Mouse (Mus musculus): Measurements from ENCODE around the gene Acy3.
"Not testable (repeated sequence)": the region's sequence is repeated elsewhere in the genome, so short reads cannot be mapped to it uniquely, and the experiment has no call there.

The Acy3 gene

GRCm38 (mm10) chr19:4003112-4003511, 16.7 kb downstream of the Acy3 start, which contains the start of gene Doc2g:
Gene Doc2g, plus strand, starts transcription at chr19:4003313.
- DNase-seq (ENCODE audit: low spot score in 2 of 2), result no peak

DNA sequence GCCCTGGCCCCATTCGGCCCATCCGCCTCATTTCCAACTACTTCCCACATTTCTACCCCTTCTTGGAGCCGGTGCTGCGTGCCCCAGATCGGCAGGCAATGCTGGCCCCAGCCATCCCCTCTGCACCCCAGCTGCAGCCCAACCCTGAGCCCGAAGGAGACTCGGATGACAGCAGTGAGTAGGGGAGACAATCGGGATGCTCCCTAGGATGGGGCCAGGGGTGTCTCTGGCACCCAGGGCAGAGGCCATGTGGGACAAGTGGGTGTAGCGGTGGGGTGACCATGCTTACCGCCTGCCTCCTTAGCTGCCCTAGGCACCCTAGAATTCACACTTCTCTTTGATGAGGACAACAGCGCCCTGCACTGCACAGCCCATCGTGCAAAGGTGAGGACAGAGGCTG, 17.3 kb downstream of the Acy3 start:
- no peak for DNase-seq (ENCODE audit: low spot score in 2 of 2)

GRCm38 (mm10) chr19:4004331-4004730, 18.0 kb downstream of the Acy3 start:
- DNase-seq (ENCODE audit: low spot score in 2 of 2), result no peak

GRCm38 (mm10) chr19:4005091-4005490, 18.7 kb downstream of the Acy3 start:
- DNase-seq (ENCODE audit: low spot score in 2 of 2), result no peak

DNA sequence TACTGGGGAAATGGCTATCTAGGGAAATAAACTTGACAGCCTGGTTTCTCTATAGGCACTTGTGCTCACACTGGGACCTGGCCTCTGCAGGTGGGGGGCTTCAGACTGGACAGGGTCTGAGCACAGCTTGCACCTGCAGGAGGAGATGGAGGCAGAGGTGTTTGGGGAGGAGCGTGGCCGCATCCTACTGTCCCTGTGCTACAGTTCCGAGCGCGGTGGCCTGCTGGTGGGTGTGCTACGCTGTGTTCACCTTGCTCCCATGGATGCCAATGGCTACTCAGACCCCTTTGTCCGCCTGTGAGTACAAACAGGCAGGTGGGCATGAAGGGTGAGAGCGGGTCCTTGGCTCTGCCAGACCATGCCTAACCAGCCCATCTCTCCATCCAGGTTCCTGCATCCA, 19.6 kb downstream of the Acy3 start:
- DNase-seq (ENCODE audit: low spot score in 2 of 2), result no peak

DNA sequence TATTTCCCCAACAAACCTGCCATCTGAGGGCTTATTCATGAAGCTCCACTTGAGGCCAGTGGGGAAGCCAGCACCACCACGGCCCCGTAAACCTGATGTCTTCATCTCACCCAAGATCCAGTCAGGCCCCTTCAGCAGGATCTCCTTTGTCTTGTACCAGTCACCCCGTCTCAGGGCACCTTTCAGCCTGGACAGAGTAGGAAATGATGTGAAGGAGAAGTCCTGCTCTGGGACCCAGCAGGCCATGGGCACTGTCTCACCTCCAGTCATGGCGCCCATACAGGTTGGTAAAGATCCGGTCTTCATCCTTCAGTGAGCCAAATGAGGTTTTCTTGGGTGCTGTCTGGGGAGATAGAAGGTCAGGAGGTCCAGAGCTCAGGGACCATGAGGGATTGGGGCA, 24.7 kb downstream of the Acy3 start:
- no peak for DNase-seq (ENCODE audit: low spot score in 2 of 2)

DNA sequence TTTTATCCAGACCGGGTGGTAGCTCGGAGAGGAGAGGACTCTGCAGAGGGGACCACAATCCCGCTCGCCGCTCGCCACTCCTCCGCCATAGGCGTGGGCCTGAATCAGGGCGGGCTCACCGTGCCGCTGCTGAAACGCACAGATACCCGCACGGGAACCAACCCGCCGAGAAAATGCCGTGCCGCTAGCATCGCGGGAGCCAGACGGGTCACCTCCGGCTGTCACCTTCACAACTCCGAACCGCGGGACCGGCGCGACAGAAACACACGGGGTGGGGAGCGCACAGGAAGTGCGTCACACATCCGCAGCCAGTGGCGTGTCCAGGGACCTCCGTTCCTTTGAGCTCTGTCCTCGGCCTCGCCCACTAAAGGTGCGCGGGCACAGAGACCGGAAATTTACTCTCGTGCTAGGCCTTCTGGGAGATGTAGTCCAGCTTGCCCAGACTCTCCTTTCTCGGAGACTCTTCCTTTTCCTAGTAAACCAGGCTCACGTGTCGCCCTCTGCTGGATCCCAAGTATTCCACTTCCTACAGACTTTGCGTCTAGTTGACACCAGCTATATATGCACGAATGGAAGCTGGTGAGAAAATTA, 26.2 kb downstream of the Acy3 start, which contains the start of gene Ndufv1:
Gene Ndufv1 (minus strand): TSS at position 375 of the 591 bp plus-strand sequence.
- peak; percentile 94 to 95 for DNase-seq (ENCODE audit: low spot score in 2 of 2)

- DNase-seq (ENCODE audit: low spot score in 2 of 2), result no peak
These were observed 26.7 kb downstream of the Acy3 start for GRCm38 (mm10) chr19:4013066-4013465.

DNA sequence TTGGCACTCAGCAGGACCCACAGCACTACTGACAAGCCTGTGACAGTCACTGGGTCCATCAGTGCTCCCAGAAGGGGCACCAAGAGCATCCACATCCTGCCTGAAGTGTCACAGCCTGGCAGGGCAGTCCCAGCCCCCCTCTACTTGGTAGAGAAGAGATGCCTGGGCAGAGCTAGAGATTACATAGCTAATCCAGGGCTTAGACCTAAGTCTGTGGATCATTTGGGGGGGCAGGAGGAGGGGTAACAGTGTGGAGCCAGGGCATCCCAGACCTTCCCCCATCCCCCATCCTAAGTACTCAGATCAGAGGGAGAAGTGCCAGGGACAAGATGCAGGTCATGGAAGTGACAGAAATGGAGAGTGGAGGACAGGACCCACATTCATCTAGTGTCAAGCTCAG, 28.4 kb downstream of the Acy3 start:
- DNase-seq (ENCODE audit: low spot score in 2 of 2), result no peak

GRCm38 (mm10) chr19:4015635-4016034, 29.3 kb downstream of the Acy3 start:
- DNase-seq (ENCODE audit: low spot score in 2 of 2), result no peak

DNA sequence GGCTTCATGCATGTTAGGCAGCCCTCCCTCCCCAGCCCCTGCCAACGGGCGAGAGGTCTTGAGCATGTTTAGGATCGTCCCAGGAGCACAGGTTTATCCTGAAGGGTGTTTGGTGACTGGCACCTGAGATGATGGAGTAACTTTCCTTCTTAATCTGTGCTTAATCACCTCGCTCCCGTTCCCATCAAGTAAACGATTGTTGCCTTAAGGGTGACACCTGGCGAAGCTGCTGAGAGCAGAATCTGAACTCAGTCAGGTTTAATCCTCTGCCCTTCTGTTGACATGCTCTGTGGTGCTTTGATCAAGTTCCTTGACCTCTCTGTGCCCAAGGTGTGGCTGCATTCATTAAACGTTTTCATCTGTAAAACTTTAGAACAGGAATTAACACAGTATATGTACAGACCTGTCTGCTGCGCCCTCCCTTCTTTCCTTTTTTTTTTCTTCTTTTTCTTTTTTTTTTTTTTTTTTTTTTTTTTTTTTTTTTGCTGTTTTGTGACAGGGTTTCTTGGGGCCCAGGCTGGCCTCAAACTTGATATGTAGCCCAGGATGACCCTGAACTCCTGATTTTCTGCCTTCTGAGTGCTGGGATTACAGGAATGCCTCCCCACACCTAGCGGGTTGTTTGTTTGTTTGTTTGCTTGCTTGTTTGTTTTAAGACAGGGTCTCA, 31.7 kb downstream of the Acy3 start:
- no peak for DNase-seq (ENCODE audit: low spot score in 2 of 2)

- peak; percentile 63 to 73 for DNase-seq (ENCODE audit: low spot score in 2 of 2)
These were observed 32.6 kb downstream of the Acy3 start for GRCm38 (mm10) chr19:4018743-4019583.

- DNase-seq (ENCODE audit: low spot score in 2 of 2), result no peak
These were observed 36.8 kb downstream of the Acy3 start for GRCm38 (mm10) chr19:4023185-4023584.

DNA sequence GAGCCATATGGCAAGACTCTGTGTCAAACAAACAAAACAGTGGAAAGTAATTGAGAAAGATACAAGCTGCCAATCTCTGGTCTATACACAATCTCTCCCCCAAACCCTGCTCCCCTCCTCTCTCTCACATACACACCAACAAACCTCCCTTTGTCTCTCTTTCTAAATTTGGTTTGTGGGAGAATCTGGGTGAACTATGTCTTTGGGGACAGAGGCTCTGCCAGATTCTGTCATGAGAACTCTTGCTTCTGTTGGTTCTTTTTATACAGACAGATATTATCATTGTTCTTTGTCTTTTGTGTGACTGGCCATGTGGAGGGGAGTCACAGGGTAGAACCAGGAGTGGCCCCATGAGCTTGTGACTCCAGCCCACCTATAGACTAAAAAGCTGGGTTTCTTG, 41.2 kb downstream of the Acy3 start:
- no peak for DNase-seq (ENCODE audit: low spot score in 2 of 2)

GRCm38 (mm10) chr19:4032668-4033067, 46.3 kb downstream of the Acy3 start:
- DNase-seq (ENCODE audit: low spot score in 2 of 2), result no peak

DNA sequence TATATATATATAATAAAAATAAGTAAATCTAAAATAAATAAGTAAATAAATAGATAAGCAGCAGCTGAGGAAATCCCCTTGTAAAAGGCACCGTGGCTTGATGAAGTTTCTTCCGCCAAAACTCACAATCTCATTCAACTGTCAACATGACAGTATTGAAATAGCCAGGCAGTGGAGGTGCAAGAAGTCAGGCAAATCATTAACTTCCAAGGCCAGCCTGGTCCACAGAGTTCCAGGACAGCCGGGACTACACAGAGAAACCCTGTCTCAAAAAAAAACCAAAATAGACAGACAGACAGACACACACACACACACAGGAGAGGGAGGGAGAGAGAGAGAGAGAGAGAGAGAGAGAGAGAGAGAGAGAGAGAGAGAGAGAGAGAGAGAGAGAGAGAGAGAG, 46.9 kb downstream of the Acy3 start:
- DNase-seq (ENCODE audit: low spot score in 2 of 2), result no peak

DNA sequence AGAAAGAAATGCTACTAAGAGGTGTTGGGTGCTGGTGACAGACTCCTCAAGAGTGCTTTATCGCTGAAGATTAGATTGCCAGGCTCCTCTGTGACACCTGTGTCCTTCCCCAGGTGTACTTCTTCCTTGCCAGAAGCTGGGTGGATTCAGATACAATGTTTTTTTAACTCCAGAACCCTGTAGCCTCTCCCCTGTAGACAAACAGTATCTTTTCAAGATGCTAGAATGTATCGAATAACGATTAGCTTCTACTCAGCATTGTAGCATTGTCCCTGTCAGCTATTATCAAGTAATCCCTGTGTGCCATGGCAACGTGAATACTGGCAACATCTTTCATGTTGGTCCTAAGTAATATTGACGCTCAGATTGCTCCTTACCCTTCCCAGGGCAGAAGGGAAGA, 47.4 kb downstream of the Acy3 start:
- DNase-seq (ENCODE audit: low spot score in 2 of 2), result no peak

DNA sequence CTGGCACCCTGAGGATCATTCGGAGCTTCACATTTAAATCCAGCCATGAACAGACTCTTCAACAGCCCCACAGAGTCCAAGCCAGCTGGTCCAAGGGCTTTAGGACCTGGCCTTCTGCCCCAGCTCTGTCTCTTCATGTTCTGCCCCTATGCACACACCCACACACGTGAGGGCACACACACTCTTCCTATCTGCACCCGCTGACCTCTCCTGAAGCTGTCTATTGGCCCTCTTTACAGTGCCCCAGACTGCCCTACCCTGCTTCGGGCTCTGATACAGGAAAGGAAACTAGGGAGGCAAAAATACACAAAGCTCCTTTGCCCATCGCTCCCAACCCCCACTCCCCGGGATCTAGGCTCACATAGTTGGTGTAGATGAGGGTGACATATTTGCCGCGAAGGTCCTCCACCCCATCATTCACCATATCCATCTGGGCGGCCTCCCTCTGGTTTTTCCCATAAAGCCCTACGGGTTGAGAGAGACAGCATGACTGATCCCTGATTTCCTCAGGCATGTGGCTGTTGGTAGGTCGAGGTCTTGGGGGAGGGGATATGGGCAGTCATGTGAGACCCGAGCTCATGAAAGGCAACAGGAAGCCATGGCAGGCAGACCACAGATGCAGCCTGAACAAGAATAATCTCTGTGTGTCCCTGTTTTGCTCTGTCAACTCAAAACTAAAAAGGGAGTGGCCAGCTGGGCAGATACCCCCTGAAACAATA, 50.1 kb downstream of the Acy3 start:
- DNase-seq (ENCODE audit: low spot score in 2 of 2), result no peak

GRCm38 (mm10) chr19:4037154-4037787, 50.9 kb downstream of the Acy3 start:
- DNase-seq (ENCODE audit: low spot score in 2 of 2), result not testable (repeated sequence)

DNA sequence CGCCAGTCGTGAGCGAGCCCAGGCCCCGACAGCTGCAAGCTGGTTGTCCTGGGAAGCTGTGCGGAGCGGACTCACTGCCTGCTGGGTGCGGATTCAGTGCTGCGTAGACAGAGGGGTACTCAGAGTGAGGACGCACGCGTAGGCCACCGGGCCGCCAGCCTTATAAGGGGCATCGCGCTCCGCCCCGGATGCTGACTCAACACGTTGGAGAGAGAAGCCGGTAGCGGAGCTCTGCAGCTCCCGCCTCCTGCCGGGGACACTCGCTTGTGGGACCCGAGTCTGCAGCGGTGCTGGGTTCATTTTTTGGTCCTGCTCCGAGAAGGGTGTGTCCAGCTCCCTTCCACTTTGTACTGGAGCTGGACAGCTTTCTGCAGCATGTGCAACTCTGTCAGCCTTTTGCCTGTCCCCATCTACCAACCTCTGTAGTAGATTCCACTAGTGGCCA, 51.4 kb downstream of the Acy3 start, which contains the start of gene Gstp1:
Gene Gstp1 (minus strand): TSS at position 198 of the 445 bp plus-strand sequence.
- DNase-seq (ENCODE audit: low spot score in 2 of 2), result peak; percentile 76 to 80
